Mouse (Mus musculus) left cerebral cortex, postnatal 10 days (tissue): Measurements from ENCODE around the gene Taf5. TPM values are rescaled to one million over a fixed set of nuclear protein-coding genes. Genes with fewer than 3 reads are reported as not detected.

Experiments
- DNase-seq, 2 experiments: peaks; one replicate each; pipeline ENCODE4 v3.0.0; 2021 to 2022; ENCODE audit warnings: low spot score in 2 of 2, mixed read lengths in 1 of 2; ENCODE audit errors: extremely low spot score in 1 of 2
- intact Hi-C: fragments of 180-260 bp; cut with DNase I; formaldehyde crosslinking; loops from one replicate; pipeline ENCODE4 v1.15.1; 2025
- total RNA-seq, 2 experiments: library from RNA; stranded (reverse); gene quantifications; 2 replicates each; pipeline ENCODE4 v1.2.3; 2021

Gene Taf5
- total RNA-seq, 2 experiments from 2014 or later: 5.1 to 6.0 TPM

DNA sequence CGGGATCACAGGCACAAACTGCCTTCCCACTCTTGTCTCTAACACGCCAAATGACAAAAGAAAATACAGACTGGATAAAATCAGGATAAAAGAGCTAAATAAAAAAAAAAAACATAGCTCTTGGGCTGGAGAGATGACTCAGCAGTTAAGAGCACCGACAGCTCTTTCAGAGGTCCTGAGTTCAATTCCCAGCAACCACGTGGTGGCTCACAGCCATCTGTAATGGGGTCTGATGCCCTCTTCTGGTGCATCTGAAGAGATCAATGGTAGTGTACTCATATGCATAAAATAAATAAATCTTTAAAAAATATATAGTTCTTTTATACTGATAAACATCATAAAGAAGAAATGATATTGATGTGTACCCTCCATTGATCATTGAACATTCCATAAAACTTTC lies 14.6 kb upstream of the Taf5 start:
- intact Hi-C loops: no loop called here
- DNase-seq: no peak

DNA sequence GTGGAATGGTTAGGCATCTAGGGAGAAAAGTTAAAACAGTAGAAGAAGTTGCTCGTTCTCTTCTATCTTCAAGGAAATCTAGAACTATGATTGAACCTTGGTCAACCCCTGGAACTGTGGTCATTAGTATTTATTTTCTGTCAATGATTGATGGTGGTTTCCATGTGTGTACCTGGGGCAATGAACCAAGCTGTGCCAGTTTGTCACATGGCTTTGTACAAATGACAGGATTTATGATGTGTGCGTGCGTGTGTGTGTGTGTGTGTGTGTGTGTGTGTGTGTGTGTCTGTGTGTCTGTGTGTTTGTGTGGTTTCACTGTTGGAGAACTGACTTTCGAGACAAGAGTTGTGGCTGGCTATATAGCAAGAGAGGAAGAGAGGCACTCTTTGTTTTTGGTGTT lies 14.1 kb upstream of the Taf5 start:
- intact Hi-C loops: no loop called here
- DNase-seq: no peak

DNA sequence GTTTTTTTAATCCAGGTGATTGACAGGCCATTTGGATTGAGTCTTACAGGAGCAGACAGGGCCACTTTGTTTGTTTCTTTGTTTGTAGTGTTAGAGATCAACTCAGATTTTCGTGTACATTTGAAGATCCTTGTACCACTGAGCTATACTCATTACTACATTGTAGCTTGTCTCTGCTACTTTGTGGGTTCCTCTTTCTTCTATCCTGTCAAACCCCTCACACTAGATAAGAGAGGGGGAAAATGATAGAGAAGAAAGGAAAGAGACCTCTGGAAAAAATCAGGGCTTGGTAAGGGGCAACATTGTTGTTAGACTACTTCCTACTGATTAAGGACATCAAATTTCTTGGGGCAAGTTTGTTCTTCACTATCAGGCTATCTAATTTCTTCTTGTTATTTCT lies 9.9 kb upstream of the Taf5 start:
- intact Hi-C loops: no loop called here
- no peak for DNase-seq

DNA sequence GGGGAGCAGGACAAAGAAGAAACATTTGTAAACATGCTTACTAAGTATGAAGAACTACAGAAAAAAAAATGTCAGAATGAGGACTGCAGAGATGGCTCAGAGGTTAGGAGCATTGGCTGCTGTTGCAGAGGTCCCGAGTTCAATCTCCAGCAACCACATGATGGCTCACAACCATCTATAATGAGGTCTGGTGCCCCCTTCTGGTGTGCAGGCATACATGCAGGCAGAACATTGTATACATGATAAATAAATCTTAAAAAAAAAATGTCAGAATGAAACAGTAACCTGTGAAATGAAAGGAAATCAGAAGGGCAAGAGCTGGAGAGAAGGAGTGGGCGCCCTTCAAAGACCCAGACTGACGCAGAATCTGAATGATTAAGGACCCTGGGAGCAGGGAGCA lies 1.7 kb upstream of the Taf5 start:
- intact Hi-C loops: no loop called here

DNA sequence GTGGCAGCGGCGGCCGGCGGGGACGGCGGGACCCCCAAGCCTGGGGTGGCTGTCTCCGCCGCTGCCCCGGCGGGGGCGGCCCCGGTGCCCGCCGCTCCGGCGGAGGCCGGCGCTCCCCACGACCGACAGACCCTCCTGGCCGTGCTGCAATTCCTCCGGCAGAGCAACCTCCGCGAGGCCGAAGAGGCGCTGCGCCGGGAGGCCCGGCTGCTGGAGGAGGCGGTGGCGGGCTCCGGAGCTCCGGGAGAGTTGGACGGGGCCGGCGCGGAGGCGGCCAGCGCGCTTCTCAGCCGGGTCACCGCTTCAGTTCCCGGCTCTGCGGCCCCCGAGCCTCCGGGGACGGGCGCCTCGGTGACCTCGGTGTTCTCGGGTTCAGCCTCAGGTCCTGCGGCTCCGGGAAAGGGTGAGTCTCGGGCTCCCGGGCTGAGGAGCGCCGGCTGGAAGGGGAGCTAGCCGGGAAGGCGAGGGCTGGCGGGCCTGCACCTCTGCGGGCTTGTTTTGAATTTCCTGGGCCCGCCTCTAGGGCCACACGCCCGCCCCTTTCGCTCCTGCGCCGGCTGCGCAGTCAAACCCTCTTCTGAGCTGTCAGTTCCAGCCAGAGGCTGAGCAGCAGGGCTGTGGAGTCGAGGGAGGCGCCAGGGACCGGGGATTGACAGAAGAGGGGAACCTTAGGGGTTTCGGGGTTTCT lies 522 bp downstream of the Taf5 start:
- intact Hi-C loops: no loop called here
- peak; percentile 84 to 92 for DNase-seq

More for the DNA sequence above, 1.7 kb upstream of the Taf5 start:
- DNase-seq: no peak

DNA sequence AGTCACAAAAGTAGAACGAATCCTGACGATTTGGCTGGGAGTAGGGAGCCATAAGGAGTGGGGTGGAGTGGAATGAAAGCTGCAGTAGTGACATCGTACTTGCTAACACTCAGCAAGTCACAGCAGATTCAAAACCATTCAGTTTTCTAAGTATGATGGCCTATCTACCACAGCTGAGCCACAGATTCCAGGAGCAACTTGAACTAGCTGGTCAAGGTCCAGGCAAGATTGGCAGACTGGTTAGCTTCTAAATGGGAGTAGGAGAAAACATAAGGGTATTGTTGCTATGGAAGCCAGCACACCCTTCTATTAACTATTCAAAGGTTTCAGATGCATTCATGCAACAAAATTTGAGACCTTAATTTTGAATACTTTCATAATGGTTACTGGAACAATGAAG lies 20.7 kb downstream of the Taf5 start:
- intact Hi-C loops: no loop called here
- no peak for DNase-seq

DNA sequence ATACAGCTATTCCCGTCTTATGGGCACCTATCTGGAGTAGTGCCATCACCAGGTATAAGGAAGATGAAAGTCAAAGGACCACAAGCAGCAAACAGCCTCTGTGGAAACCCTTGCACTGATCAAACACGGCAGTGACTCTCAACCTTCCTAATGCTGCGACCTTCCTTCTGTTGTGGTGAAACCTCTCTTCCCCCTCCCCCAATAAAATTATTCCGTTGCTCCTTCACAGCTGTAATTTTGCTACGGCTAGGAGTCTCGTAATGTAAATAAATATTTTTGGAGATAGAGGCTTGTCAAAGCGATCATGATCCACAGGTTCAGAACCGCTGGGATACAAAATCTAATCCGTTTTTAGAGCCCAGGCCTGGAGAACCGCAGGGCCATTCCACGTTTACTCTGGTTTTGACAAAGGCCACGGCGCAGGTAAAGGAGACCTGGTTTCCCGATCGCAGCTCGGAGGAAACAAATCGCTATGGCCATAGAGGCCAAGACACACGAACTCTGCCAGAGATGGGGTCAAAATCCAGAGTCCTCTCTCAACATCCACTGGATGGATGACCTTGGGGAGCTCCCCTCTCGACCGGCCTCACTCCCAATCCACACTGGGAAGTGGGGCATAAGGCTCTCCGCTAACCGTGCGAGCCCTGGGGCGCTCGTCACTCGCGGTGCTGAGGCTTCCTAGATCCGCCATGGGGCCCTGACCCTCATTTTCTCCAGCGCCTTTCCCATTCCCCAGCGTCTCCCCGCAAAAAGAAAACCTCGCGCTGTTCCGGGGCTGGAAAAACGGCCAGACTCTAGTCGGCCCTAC lies 22.4 kb downstream of the Taf5 start:
- DNase-seq: no peak
- intact Hi-C loops: no loop called here

DNA sequence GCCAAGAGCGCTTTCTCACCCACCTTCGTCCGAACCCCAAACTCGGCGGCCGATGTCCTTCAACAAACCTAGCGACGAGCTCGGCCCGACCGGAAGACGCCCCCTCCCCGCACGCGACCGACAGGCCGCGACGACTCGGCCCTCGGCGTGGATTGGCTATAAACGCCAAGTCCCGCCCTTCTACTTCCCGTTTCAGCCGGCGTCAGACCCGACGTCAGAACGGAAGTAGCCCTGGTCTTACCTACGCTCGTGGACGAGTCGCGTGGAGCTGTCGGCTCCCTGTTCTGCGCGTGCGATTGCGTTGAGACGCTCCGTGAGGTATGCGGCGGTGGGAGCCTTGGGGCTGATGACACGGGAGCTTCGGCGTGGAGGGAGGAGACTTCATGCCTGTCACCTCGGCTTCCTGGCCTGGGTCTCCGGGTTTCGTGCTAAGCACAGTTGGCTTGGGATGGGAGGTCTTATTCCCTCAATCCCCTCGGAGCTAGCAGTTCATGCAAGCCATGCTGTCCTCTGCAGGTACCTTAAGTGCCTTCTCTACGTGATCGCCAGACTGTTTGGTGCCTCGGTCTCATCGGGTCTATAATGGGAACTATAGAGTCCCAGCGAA lies 23.1 kb downstream of the Taf5 start, which contains the start of the genes Usmg5 and Pdcd11:
Gene Usmg5 (minus strand): TSS at position 98 of the 607 bp plus-strand sequence.
Gene Pdcd11 (plus strand): TSS at position 219 of the 607 bp plus-strand sequence.
- intact Hi-C loops: no loop called here
- DNase-seq: peak; percentile 97

DNA sequence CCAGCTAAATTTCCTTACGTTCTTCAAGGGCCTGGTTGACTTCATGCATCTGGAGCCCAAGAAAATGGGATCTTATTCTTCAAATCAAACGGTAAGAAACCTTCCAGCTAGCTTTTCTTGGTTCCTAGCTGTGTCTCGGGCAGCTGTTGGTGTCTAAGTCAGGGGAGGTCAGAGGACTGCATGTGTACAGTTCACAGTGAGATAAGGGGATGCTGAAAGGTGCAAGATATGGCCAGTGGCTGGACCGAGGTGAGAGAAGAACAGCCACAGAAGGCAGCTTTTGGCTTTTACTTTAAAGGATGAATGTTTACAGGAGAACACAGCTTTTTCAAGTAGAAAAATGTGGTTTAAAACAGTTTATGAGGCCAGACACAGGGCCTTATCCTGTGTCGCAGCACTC lies 33.5 kb downstream of the Taf5 start:
- no peak for DNase-seq
- intact Hi-C loops: no loop called here

DNA sequence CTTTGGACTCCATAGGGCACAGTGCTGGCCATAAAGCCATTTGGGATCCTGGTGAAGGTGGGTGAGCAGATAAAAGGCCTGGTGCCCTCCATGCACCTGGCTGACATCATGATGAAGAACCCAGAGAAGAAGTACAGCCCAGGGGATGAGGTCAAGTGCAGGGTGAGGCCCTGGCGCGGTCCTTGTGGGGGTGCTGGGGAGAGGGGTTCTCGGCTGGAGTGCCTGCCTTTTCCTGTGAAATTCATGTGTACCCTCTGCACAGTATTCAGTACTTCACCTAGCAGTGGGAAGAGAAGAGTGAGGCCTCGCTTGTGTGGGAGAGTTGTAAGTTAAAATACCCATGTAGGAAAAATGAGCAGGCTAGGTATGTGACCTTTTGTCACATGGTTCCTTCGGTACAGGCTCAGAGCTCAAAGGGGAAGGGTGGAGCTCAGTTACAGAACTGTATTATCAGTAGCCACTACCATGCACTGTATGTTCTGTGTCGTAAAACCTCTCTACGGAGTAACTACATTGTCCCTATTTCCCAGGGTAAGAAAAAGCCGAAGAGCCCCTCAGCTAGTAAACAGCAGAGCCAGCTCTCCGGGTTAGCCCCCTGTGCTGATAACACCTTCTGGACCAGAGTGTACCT lies 37.2 kb downstream of the Taf5 start:
- DNase-seq: peak in 1 of 2 experiments; percentile 13
- intact Hi-C loops: no loop called here

DNA sequence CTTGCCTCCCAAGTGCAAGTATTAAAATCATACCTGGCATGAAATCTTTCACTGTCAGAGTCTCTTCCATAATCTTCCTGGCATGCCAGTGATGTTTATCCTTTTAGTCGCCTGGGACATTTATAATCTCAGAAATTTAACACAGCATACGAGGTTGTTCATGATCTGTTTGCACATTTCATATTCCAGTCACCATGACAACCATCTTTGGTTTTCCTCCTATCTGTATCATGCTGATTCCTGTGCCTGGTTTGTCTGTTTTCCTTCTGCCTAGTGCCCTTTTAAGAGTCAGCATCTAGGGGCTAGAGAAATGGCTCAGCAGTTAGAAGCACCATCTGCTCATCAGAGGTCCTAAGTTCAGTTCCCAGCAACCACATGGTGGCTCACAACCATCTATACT lies 51.1 kb downstream of the Taf5 start:
- intact Hi-C loops: no loop called here
- peak in 1 of 2 experiments; percentile 16 for DNase-seq

DNA sequence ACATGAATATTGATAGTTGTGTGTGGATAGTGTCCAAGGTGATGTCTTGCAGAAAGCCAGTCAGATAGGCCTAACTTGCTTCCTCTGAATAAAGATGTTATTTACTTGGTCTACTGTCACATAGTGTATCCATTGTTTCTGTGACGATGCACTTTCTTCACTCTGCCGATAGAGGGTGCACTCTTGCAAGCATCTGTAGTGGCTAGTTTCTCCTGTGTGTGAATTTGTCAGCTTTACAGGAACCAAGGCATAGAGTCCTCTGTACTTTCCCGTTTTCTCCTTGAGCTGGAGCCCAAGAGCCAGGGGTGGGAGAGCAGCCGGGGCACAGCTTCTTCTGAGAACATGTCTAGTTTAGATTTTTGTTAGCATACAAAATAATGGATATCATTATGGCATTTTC lies 53.5 kb downstream of the Taf5 start:
- peak in 1 of 2 experiments; percentile 30 for DNase-seq
- intact Hi-C loops: loop anchor here (2.0 kb wide), 1 partner anchor 48 kb away; no protein-coding TSS in a partner anchor

DNA sequence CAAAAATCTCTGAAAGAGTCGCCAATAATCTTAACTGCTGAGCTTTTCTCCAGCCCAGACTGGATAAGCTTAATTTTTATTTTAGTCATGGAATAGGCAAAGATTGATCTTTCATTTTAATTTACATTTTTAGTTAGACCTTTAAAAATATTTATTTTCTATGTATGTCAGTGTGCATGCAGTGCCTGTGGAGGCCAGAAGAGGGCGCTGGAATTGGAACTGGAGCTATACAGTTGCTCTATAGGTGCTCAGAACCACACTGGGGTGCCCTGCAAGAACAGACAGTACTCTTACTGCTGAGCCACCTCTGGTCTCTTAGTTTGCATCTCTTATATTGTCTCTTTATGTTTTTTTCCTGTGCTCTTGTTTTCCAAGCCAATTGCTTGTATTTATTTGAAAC lies 55.3 kb downstream of the Taf5 start:
- intact Hi-C loops: no loop called here

DNA sequence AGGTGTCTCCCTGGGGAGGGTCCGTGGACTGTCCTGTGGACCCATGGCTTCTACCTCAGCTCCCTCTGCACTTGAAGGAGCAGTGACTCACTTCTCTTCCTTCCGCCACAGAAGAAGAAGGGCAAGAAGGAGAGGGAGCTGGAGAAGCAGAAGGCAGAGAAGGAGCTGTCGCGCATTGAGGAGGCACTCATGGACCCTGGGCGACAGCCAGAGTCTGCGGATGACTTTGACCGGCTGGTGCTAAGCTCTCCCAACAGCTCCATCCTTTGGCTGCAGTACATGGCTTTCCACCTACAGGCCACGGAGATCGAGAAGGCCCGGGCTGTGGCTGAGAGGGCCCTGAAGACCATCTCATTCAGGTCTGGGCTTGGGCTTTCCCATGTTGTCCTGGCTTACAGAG lies 60.6 kb downstream of the Taf5 start:
- intact Hi-C loops: no loop called here
- DNase-seq: no peak

More for the DNA sequence above, 55.3 kb downstream of the Taf5 start:
- DNase-seq: no peak

DNA sequence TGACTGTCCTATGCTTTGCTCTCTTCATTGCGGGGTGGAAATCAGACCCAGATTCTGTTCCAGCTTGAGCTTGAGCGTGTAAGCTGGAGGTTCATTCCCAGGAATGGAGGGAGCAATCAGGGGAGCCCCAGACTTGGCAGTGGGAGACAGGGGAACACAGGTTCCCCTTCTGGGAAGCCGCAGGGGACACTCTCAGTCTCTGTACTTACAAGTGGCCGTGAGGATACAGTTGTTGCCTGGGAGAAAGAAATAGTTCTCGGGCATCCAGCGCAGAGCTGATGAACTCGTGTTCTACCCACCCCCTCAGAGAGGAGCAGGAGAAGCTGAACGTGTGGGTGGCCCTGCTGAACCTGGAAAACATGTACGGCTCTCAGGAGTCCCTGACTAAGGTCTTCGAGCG lies 61.3 kb downstream of the Taf5 start:
- intact Hi-C loops: no loop called here
- DNase-seq: no peak

DNA sequence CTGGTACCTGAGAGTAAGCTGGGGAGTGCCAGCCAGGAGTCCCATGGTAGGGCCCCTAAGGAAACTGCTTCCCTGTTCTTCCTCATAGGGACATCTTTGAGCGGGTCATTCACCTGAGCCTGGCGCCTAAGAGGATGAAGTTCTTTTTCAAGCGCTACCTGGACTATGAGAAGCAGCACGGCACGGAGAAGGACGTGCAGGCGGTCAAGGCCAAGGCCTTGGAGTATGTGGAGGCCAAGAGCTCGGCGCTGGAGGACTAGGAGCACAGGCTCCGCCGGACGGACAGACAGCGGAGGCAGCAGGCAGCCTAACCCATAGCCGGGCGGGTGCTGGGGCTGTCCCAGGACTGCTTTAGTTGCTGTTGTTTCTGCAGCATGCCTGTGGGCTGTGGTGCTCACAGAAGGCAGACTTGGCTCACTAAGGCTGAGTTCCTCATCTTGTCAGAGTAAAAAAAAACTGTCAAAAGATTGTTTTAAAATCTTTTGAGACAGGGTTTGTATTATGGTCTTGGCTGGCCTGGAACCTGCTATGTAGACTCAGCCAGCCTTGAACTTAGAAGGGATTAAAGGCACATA lies 63.1 kb downstream of the Taf5 start:
- DNase-seq: no peak
- intact Hi-C loops: no loop called here
